In the genomic region with DNA sequence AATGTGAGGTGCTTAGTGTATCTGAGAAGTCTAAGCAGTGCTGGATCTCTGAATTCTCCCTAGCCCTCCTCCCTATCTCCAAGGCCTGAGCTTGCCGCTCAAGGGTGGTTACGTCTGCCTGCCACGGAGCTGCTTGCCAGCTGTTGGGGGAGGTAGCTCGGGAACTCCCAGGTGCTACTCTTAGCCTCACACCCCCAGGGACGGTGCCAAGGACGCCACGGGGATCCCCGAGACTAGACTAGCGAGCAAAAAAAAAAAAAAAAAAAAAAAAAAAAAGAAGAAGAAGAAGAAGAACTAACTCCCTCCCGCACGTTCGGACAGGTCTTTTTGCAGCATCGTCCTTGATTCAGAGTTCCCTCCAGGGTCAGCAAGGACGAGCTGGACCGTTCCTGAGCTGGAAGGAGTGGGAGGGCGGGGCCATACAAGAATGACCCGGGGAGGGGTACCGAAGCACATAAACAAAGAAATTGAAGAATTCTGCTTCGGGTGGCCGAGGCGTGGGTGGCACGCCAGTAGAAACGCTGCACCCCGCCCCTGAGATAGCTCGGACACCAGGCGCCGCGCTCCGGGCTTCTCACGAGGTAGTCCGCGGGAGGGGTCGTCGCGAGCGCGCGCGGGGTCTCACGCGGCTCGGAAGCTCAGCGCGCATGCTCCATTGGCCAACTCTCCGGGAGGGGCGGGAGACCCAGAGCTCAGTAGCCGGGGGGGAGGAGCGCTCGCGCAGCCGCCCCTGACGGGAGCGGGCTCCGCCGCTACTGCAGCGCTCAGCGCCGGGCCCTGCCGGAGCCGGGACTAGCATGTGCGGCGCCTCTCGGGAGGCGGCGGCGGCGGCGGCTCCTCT, we compare ENCODE assay signal across 8 mouse cellular contexts. TPM values are rescaled to one million over a fixed set of nuclear protein-coding genes. Genes with fewer than 3 reads are reported as not detected.
A peak's percentile ranks its signal among the peaks of the same experiment; 100 is the strongest.
DNase-seq lines count a peak whose midpoint lies in the region; ATAC-seq lines count a peak whose summit lies in the region.

TSS of gene Carmil3 (plus strand) at position 291 of the 841 bp plus-strand sequence.

- peak within 1 kb of the TSS; percentile 59 for H3K4me3 ChIP-seq in embryonic facial prominence, embryonic 12.5 days
- H3K4me3 ChIP-seq in heart, embryonic 10.5 days = peak within 1 kb of the TSS; percentile 86
- peak within 1 kb of the TSS; percentile 59 for H3K4me3 ChIP-seq in kidney, embryonic 14.5 days (ENCODE audit: low read length)
- peak within 1 kb of the TSS; percentile 71 for H3K4me3 ChIP-seq in limb, embryonic 15.5 days
- H3K4me3 ChIP-seq in midbrain, embryonic 16.5 days (ENCODE audit: low read depth, low read length) = peak within 1 kb of the TSS; percentile 77

- peak within 1 kb of the TSS; percentile 65 for H3K9ac ChIP-seq in embryonic facial prominence, embryonic 12.5 days
- H3K9ac ChIP-seq in kidney, embryonic 14.5 days (ENCODE audit: low read depth, low read length) = peak within 1 kb of the TSS; percentile 67
- H3K9ac ChIP-seq in limb, embryonic 15.5 days = peak within 1 kb of the TSS; percentile 41
- H3K9ac ChIP-seq in midbrain, embryonic 16.5 days (ENCODE audit: low read depth, low read length) = peak within 1 kb of the TSS; percentile 90

- peak; percentile 70 for ATAC-seq in embryonic facial prominence, embryonic 12.5 days (ENCODE audit: insufficient number of reproducible peaks, insufficient read depth, low FRiP score, low TSS enrichment)
- ATAC-seq in kidney, embryonic 14.5 days (ENCODE audit: low FRiP score, low TSS enrichment) = peak; percentile 83
- peak; percentile 67; the same call in 1 of the 2 replicates for ATAC-seq in limb, embryonic 15.5 days (ENCODE audit: insufficient number of reproducible peaks, low FRiP score, low TSS enrichment, low read depth)
- ATAC-seq in midbrain, embryonic 16.5 days = peak; percentile 92

- peaks cover 19% of the 10 kb centered on the region; the same call in 1 of the 2 replicates for H3K36me3 ChIP-seq in embryonic facial prominence, embryonic 12.5 days
- peaks cover 21% of the 10 kb centered on the region for H3K36me3 ChIP-seq in heart, embryonic 10.5 days
- peaks cover 12% of the 10 kb centered on the region for H3K36me3 ChIP-seq in kidney, embryonic 14.5 days (ENCODE audit: control insufficient read depth, insufficient read depth, low read length)
- peaks cover 20% of the 10 kb centered on the region; the same call in 1 of the 2 replicates for H3K36me3 ChIP-seq in limb, embryonic 15.5 days
- H3K36me3 ChIP-seq in midbrain, embryonic 16.5 days (ENCODE audit: control insufficient read depth, insufficient read depth, low read length) = peaks cover 8% of the 10 kb centered on the region; the same call in 1 of the 2 replicates

- peaks cover 13% of the 10 kb centered on the region for H3K4me1 ChIP-seq in embryonic facial prominence, embryonic 12.5 days
- peaks cover 32% of the 10 kb centered on the region for H3K4me1 ChIP-seq in heart, embryonic 10.5 days
- H3K4me1 ChIP-seq in kidney, embryonic 14.5 days (ENCODE audit: control insufficient read depth, insufficient read depth, low read length) = no peaks in the 10 kb centered on the region
- H3K4me1 ChIP-seq in limb, embryonic 15.5 days = peaks cover 17% of the 10 kb centered on the region
- H3K4me1 ChIP-seq in midbrain, embryonic 16.5 days (ENCODE audit: control insufficient read depth, insufficient read depth, low read length) = peaks cover 16% of the 10 kb centered on the region

- peak within 1 kb of the TSS; percentile 84 for H3K4me2 ChIP-seq in embryonic facial prominence, embryonic 12.5 days (replicated peaks)
- H3K4me2 ChIP-seq in kidney, embryonic 14.5 days (replicated peaks; ENCODE audit: low read depth, low read length) = peak within 1 kb of the TSS; percentile 98
- peak within 1 kb of the TSS; percentile 99 for H3K4me2 ChIP-seq in limb, embryonic 15.5 days
- peak within 1 kb of the TSS; percentile 73 for H3K4me2 ChIP-seq in midbrain, embryonic 16.5 days (ENCODE audit: low read length)

- no peaks in the 10 kb centered on the region for H3K27me3 ChIP-seq in embryonic facial prominence, embryonic 12.5 days
- peaks cover 25% of the 10 kb centered on the region for H3K27me3 ChIP-seq in heart, embryonic 10.5 days (ENCODE audit: insufficient read depth, poor library complexity, severe bottlenecking)
- no peaks in the 10 kb centered on the region for H3K27me3 ChIP-seq in kidney, embryonic 14.5 days (ENCODE audit: control insufficient read depth, insufficient read depth, low read length)
- no peaks in the 10 kb centered on the region for H3K27me3 ChIP-seq in limb, embryonic 15.5 days
- H3K27me3 ChIP-seq in midbrain, embryonic 16.5 days (ENCODE audit: control insufficient read depth, insufficient read depth, low read depth, low read length) = no peaks in the 10 kb centered on the region

- peak within 1 kb of the TSS; percentile 76 for H3K27ac ChIP-seq in embryonic facial prominence, embryonic 12.5 days
- peak within 1 kb of the TSS; percentile 87 for H3K27ac ChIP-seq in heart, embryonic 10.5 days
- peak within 1 kb of the TSS; percentile 69; the same call in 1 of the 2 replicates for H3K27ac ChIP-seq in kidney, embryonic 14.5 days (ENCODE audit: low read depth, low read length)
- H3K27ac ChIP-seq in limb, embryonic 15.5 days = peak within 1 kb of the TSS; percentile 63
- H3K27ac ChIP-seq in midbrain, embryonic 16.5 days (ENCODE audit: low read length) = peak within 1 kb of the TSS; percentile 95

- under 1% methylated on average over 62 of the region's 68 CpGs for WGBS in embryonic facial prominence, embryonic 12.5 days
- WGBS in heart, embryonic 10.5 days = under 1% methylated on average over 67 of the region's 68 CpGs
- under 1% methylated on average over 54 of the region's 68 CpGs for WGBS in kidney, embryonic 14.5 days
- WGBS in limb, embryonic 15.5 days = under 1% methylated on average over 59 of the region's 68 CpGs
- WGBS in midbrain, embryonic 16.5 days = under 1% methylated on average over 49 of the region's 68 CpGs

- peak; percentile 33 to 45 for DNase-seq in urinary bladder, adult 18-20 months (ENCODE audit: low spot score in 2 of 2)
- no peak for DNase-seq in urinary bladder, postnatal 10 days (ENCODE audit: low spot score)
- DNase-seq in heart, embryonic 10.5 days (ENCODE audit: low spot score) = peak; percentile 87
- DNase-seq in spleen, postnatal 36 days (ENCODE audit: low spot score in 2 of 2) = peak; percentile 60 to 61

- no peaks in the 10 kb centered on the region for H3K9me3 ChIP-seq in embryonic facial prominence, embryonic 12.5 days
- H3K9me3 ChIP-seq in heart, embryonic 10.5 days = no peaks in the 10 kb centered on the region; the same call in 1 of the 2 replicates
- no peaks in the 10 kb centered on the region for H3K9me3 ChIP-seq in kidney, embryonic 14.5 days (ENCODE audit: control insufficient read depth, low read length)
- no peaks in the 10 kb centered on the region for H3K9me3 ChIP-seq in limb, embryonic 15.5 days
- H3K9me3 ChIP-seq in midbrain, embryonic 16.5 days (replicated peaks; ENCODE audit: control insufficient read depth, low read length, poor library complexity, severe bottlenecking) = no peaks in the 10 kb centered on the region

RNA-seq across cellular contexts. Expression of gene Carmil3, which starts in this region (rescaled TPM):
- polyA plus RNA-seq in embryonic facial prominence, embryonic 12.5 days (2016; fragmentation: Nextera tagmentation; extraction: Ambion mirVana) = 6.2 TPM in 2 replicates
- 1.5 and 3.3 TPM in 2 replicates for polyA plus RNA-seq in heart, embryonic 10.5 days (2016; fragmentation: Nextera tagmentation; extraction: Ambion mirVana)
- 3.0 and 3.8 TPM in 2 replicates for polyA plus RNA-seq in kidney, embryonic 14.5 days (2014; fragmentation: Nextera tagmentation; extraction: Ambion mirVana)
- polyA plus RNA-seq in limb, embryonic 15.5 days (2015; fragmentation: Nextera tagmentation; extraction: Ambion mirVana) = 2.1 and 2.4 TPM in 2 replicates
- 34.5 and 37.7 TPM in 2 replicates for polyA plus RNA-seq in midbrain, embryonic 16.5 days (2015; fragmentation: Nextera tagmentation; extraction: Ambion mirVana)
